ENCODE assay signal across 9 mouse cellular contexts in the genomic region with DNA sequence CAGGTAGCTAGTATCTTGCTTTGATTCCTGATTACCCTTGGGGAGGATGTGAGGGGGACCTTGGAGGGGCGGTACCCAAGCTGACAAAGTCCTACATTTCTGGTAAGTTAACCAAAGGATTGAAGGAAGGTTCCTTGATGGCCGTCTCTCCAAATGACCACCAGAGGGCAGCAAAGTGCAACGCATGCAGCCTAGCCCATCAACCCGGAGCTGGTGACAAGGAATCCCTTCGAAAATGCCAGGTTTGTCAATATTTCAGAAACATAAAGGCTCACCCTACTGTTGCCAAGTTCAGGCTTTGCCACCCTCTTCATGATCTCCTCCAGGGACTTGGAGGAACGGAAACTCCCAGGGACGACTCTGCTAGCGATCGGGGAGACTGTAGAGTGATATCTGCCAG. TPM values are rescaled to one million over a fixed set of nuclear protein-coding genes. Genes with fewer than 3 reads are reported as not detected.
DNase-seq lines count a peak whose midpoint lies in the region; ATAC-seq and TF ChIP-seq lines count a peak whose summit lies in the region.
"Had no signal": no experiment of that assay in that cellular context is flagged by ENCODE, and none has a peak within 500 bp of the region (broad histone marks: within the 10 kb centered on the region; RNA-seq: fewer than 3 reads in every experiment).

No protein-coding gene starts in this region.

- no peaks in the 10 kb centered on the region for H3K36me3 ChIP-seq in intestine, embryonic 16.5 days (ENCODE audit: control insufficient read depth, insufficient read depth, low read length)
- no peaks in the 10 kb centered on the region for H3K36me3 ChIP-seq in limb, embryonic 13.5 days
- H3K36me3 ChIP-seq in myocyte (ENCODE audit: control insufficient read depth, insufficient read depth) = no peaks in the 10 kb centered on the region

- no peak overlapping the region for H3K27ac ChIP-seq in intestine, embryonic 16.5 days (ENCODE audit: low read length)
- no peak overlapping the region for H3K27ac ChIP-seq in limb, embryonic 13.5 days

- H3K4me3 ChIP-seq in intestine, embryonic 16.5 days (ENCODE audit: low read length) = no peak overlapping the region
- no peak overlapping the region for H3K4me3 ChIP-seq in limb, embryonic 13.5 days
- no peak overlapping the region for H3K4me3 ChIP-seq in myocyte

- no peaks in the 10 kb centered on the region for H3K79me2 ChIP-seq in myocyte (ENCODE audit: control insufficient read depth, insufficient read depth)

- ATAC-seq in intestine, embryonic 16.5 days = peak; percentile 33; the same call in 1 of the 2 replicates
- ATAC-seq in limb, embryonic 13.5 days (ENCODE audit: low FRiP score, low read depth) = peak; percentile 34; the same call in 1 of the 2 replicates

- 0 out of 2 replicates have a peak, but pooled peaks cover 3% of the 10 kb centered on the region for H3K9me3 ChIP-seq in intestine, embryonic 16.5 days (ENCODE audit: control insufficient read depth, low read length)
- H3K9me3 ChIP-seq in limb, embryonic 13.5 days = no peaks in the 10 kb centered on the region

- peak; percentile 85 for DNase-seq in 3T3-L1 (ENCODE audit: low read depth, low spot score)
- peak; percentile 73 for DNase-seq in adrenal gland, adult 2 months
- peak; percentile 68 for DNase-seq in embryo, embryonic 11.5 days (ENCODE audit: low read depth, low spot score)
- peak; percentile 96 for DNase-seq in heart, adult 11 months
- peak; percentile 24 to 47 for DNase-seq in spleen, postnatal 36 days (ENCODE audit: low spot score in 2 of 2)

- no peak for TF ChIP-seq POLR2A in myocyte (IDR thresholded peaks at IDR 0.05; ENCODE audit: insufficient read length, low read depth)

- WGBS in intestine, embryonic 16.5 days = 15% methylated on average over 9 of the region's 9 CpGs
- 17% methylated on average over 9 of the region's 9 CpGs for WGBS in limb, embryonic 13.5 days

- peak overlapping the region; percentile 28; the same call in 1 of the 2 replicates for H3K4me2 ChIP-seq in intestine, embryonic 16.5 days (ENCODE audit: low read depth, low read length)
- peak overlapping the region; percentile 37; the same call in 1 of the 2 replicates for H3K4me2 ChIP-seq in limb, embryonic 13.5 days (replicated peaks)
- H3K4me2 ChIP-seq in myocyte (ENCODE audit: low read depth) = peak overlapping the region; percentile 91

- no peak overlapping the region for H3ac ChIP-seq in myocyte (ENCODE audit: control insufficient read depth, insufficient read length)

- H3K9ac ChIP-seq in intestine, embryonic 16.5 days (ENCODE audit: low read depth, low read length) = no peak overlapping the region
- H3K9ac ChIP-seq in limb, embryonic 13.5 days = no peak overlapping the region

- no peaks in the 10 kb centered on the region for H3K4me1 ChIP-seq in intestine, embryonic 16.5 days (ENCODE audit: control insufficient read depth, insufficient read depth, low read length)
- no peaks in the 10 kb centered on the region for H3K4me1 ChIP-seq in limb, embryonic 13.5 days

- H3K27me3 ChIP-seq in intestine, embryonic 16.5 days (replicated peaks; ENCODE audit: control insufficient read depth, insufficient read depth, low read length) = no peaks in the 10 kb centered on the region
- H3K27me3 ChIP-seq in limb, embryonic 13.5 days = peaks cover 29% of the 10 kb centered on the region
- peaks cover 13% of the 10 kb centered on the region for H3K27me3 ChIP-seq in myocyte (ENCODE audit: control insufficient read depth, insufficient read depth, insufficient read length)

TF ChIP-seq in myocyte, 11 proteins besides CTCF, POLR2A, EP300 and RAD21:
- TF ChIP-seq CEBPB (IDR thresholded peaks at IDR 0.05; ENCODE audit: insufficient read depth, poor library complexity, severe bottlenecking) = no peak
- TF ChIP-seq E2F4 (IDR thresholded peaks at IDR 0.05; ENCODE audit: insufficient read depth) = no peak
- TF ChIP-seq TCF12 (IDR thresholded peaks at IDR 0.05; ENCODE audit: insufficient read depth, poor library complexity, severe bottlenecking) = no peak
- TF ChIP-seq POLR2AphosphoS2 (IDR thresholded peaks at IDR 0.05; ENCODE audit: insufficient read length, low read depth) = no peak
- no peak for TF ChIP-seq MYOD1 (IDR thresholded peaks at IDR 0.05; ENCODE audit: control insufficient read depth in 1 of 3, insufficient read length in 2 of 3, low read depth in 2 of 3)
- no peak for TF ChIP-seq USF1 (IDR thresholded peaks at IDR 0.05; ENCODE audit: low read depth)
- TF ChIP-seq TCF3 (IDR thresholded peaks at IDR 0.05; ENCODE audit: insufficient read length, low read depth) = no peak
- TF ChIP-seq SRF (IDR thresholded peaks at IDR 0.05; ENCODE audit: control insufficient read depth, insufficient read length, low read depth) = no peak
- TF ChIP-seq REST (IDR thresholded peaks at IDR 0.05; ENCODE audit: insufficient read depth, insufficient read length) = no peak
- TF ChIP-seq MYOG (IDR thresholded peaks at IDR 0.05; ENCODE audit: control insufficient read depth in 1 of 3, insufficient read depth in 1 of 3, insufficient read length in 2 of 3, low read depth in 2 of 3) = no peak
- TF ChIP-seq MAX (IDR thresholded peaks at IDR 0.05; ENCODE audit: low read depth) = no peak

RNA-seq across cellular contexts. Expression of gene Tspan17, which starts 10.5 kb away (rescaled TPM):
- 10 to 100 TPM; 36.0 to 42.7 TPM for total RNA-seq in adrenal gland, adult 2 months (2021)
- polyA plus RNA-seq in adrenal gland, adult 2 months (2012; rRNA removed) = 31.1 and 34.0 TPM in 2 replicates
- polyA plus RNA-seq in intestine, embryonic 16.5 days (2015; fragmentation: Nextera tagmentation; extraction: Ambion mirVana) = 13.6 and 14.1 TPM in 2 replicates
- 4.7 and 4.9 TPM in 2 replicates for polyA plus RNA-seq in limb, embryonic 13.5 days (2015; fragmentation: Nextera tagmentation; extraction: Ambion mirVana)
- polyA plus RNA-seq in myocyte (2012; fragmentation: generic; extraction: Trizol) = 65.3 TPM

RNA-seq across cellular contexts. Expression of gene Eif4e1b, which starts 15.9 kb away (rescaled TPM):
- total RNA-seq in adrenal gland, adult 2 months (2021) = not detected
- not detected in 2 replicates for polyA plus RNA-seq in adrenal gland, adult 2 months (2012; rRNA removed)
- not detected in 2 replicates for polyA plus RNA-seq in intestine, embryonic 16.5 days (2015; fragmentation: Nextera tagmentation; extraction: Ambion mirVana)
- polyA plus RNA-seq in limb, embryonic 13.5 days (2015; fragmentation: Nextera tagmentation; extraction: Ambion mirVana) = not detected in 2 replicates
- polyA plus RNA-seq in myocyte (2012; fragmentation: generic; extraction: Trizol) = not detected
- total RNA-seq: adrenal gland, postnatal 4 days had no signal

RNA-seq across cellular contexts. Expression of gene Sncb, which starts 33.3 kb away (rescaled TPM):
- 1 to 10 TPM; 1.5 to 2.0 TPM for total RNA-seq in adrenal gland, adult 2 months (2021)
- 2.2 and 5.4 TPM in 2 replicates for polyA plus RNA-seq in adrenal gland, adult 2 months (2012; rRNA removed)
- polyA plus RNA-seq in intestine, embryonic 16.5 days (2015; fragmentation: Nextera tagmentation; extraction: Ambion mirVana) = 0.39 and 0.46 TPM in 2 replicates
- not detected in 2 replicates for polyA plus RNA-seq in limb, embryonic 13.5 days (2015; fragmentation: Nextera tagmentation; extraction: Ambion mirVana)
- polyA plus RNA-seq in myocyte (2012; fragmentation: generic; extraction: Trizol) = not detected

RNA-seq across cellular contexts. Expression of gene Gprin1, which starts 50.0 kb away (rescaled TPM):
- total RNA-seq in adrenal gland, adult 2 months (2021) = 1 to 10 TPM; 2.3 to 4.3 TPM
- 1.9 and 2.6 TPM in 2 replicates for polyA plus RNA-seq in adrenal gland, adult 2 months (2012; rRNA removed)
- polyA plus RNA-seq in intestine, embryonic 16.5 days (2015; fragmentation: Nextera tagmentation; extraction: Ambion mirVana) = 0.15 and 0.16 TPM in 2 replicates
- polyA plus RNA-seq in limb, embryonic 13.5 days (2015; fragmentation: Nextera tagmentation; extraction: Ambion mirVana) = 0.15 and 0.20 TPM in 2 replicates
- 0.11 TPM for polyA plus RNA-seq in myocyte (2012; fragmentation: generic; extraction: Trizol)

Comparison
In these comparisons a context has a peak if more than half of its experiments do, and no peak if none do; other contexts are left out.
1. DNase-seq: peak in every context shown above with its lines; median percentile 96 in heart, adult 11 months; 85 in 3T3-L1; 73 in adrenal gland, adult 2 months; 68 in embryo, embryonic 11.5 days; 36 in spleen, postnatal 36 days.
2. H3K4me2 ChIP-seq: peak in every context shown above with its lines; median percentile 91 in myocyte; 37 in limb, embryonic 13.5 days; 28 in intestine, embryonic 16.5 days.